Mouse (Mus musculus): ENCODE measurements around the gene B4gat1. TPM values are rescaled to one million over a fixed set of nuclear protein-coding genes. Genes with fewer than 3 reads are reported as not detected.
"Not testable (repeated sequence)": the region's sequence is repeated elsewhere in the genome, so short reads cannot be mapped to it uniquely, and the experiment has no call there.

Gene B4gat1
- polyA plus RNA-seq, 2 experiments = 4.2 to 6.5 TPM

GRCm38 (mm10) chr19:5086533-5086932 lies 47.9 kb downstream of the B4gat1 start:
- not testable (repeated sequence) for DNase-seq (ENCODE audit: low read depth in 3 of 3, low spot score in 3 of 3); H3K4me2 ChIP-seq (ENCODE audit: low read depth); ATAC-seq (ENCODE audit: insufficient read depth); H3K27ac ChIP-seq; H3K9me3 ChIP-seq (ENCODE audit: control insufficient read depth, low read length); H3K9ac ChIP-seq (replicated peaks); H3K4me3 ChIP-seq (ENCODE audit: insufficient read depth in 1 of 2, low read depth in 2 of 2, low read length in 2 of 2); H3K36me3 ChIP-seq (replicated peaks; ENCODE audit: control insufficient read depth, insufficient read depth, low read depth)
- 40% methylated on average over 4 of the region's 4 CpGs for WGBS (ENCODE audit: insufficient replicate concordance)
- TF ChIP-seq CTCF (IDR thresholded peaks at IDR 0.05; ENCODE audit: low read depth) = peak; percentile 34
- Histone ChIP-seq H3K27me3 (ENCODE audit: control insufficient read depth, insufficient read depth, low read length) (peaks cover 50% of the 10 kb centered on the region), H3K4me1 (replicated peaks; ENCODE audit: control insufficient read depth in 2 of 2, insufficient read depth in 2 of 2, low read length in 1 of 2) (peaks cover 10% of the 10 kb centered on the region in 2 experiments)

- peak within 1 kb of the TSS; percentile 76 for H3K9ac ChIP-seq (replicated peaks)
- H3K27me3 ChIP-seq (ENCODE audit: control insufficient read depth, insufficient read depth, low read length) = peaks cover 34% of the 10 kb centered on the region
- no peaks in the 10 kb centered on the region for H3K36me3 ChIP-seq (replicated peaks; ENCODE audit: control insufficient read depth, insufficient read depth, low read depth)
- H3K27ac ChIP-seq = peak within 1 kb of the TSS; percentile 77
- H3K4me1 ChIP-seq (replicated peaks; ENCODE audit: control insufficient read depth in 2 of 2, insufficient read depth in 2 of 2, low read length in 1 of 2) = peaks cover 10% of the 10 kb centered on the region in 2 experiments
- H3K9me3 ChIP-seq (ENCODE audit: control insufficient read depth, low read length) = no peaks in the 10 kb centered on the region
- under 1% methylated on average over 58 of the region's 58 CpGs for WGBS (ENCODE audit: insufficient replicate concordance)
- TF ChIP-seq CTCF (IDR thresholded peaks at IDR 0.05; ENCODE audit: low read depth) = peak; percentile 78
- no peak for TF ChIP-seq EP300 (IDR thresholded peaks at IDR 0.05; ENCODE audit: low read depth)
- ATAC-seq (ENCODE audit: insufficient read depth) = peak; percentile 90
- peak; percentile 98 for DNase-seq (ENCODE audit: low read depth in 3 of 3, low spot score in 3 of 3)
- peak within 1 kb of the TSS; percentile 79 to 97 for H3K4me3 ChIP-seq (ENCODE audit: insufficient read depth in 1 of 2, low read depth in 2 of 2, low read length in 2 of 2)
- peak within 1 kb of the TSS; percentile 73 for H3K4me2 ChIP-seq (ENCODE audit: low read depth)
Measured at GRCm38 (mm10) chr19:5087884-5088728, 49.5 kb downstream of the B4gat1 start, which contains the start of gene Yif1a. Gene Yif1a, plus strand, starts transcription at chr19:5088538.

- H3K4me3 ChIP-seq (ENCODE audit: insufficient read depth in 1 of 2, low read depth in 2 of 2, low read length in 2 of 2) = peak overlapping the region; percentile 79 to 97; a peak in 3 of 4 replicates
- WGBS (ENCODE audit: insufficient replicate concordance) = 77% methylated on average over 4 of the region's 4 CpGs
- H3K4me2 ChIP-seq (ENCODE audit: low read depth) = peak overlapping the region; percentile 73
- TF ChIP-seq EP300 (IDR thresholded peaks at IDR 0.05; ENCODE audit: low read depth) (no peak), CTCF (IDR thresholded peaks at IDR 0.05; ENCODE audit: low read depth) (no peak)
- no peak for DNase-seq (ENCODE audit: low read depth in 3 of 3, low spot score in 3 of 3)
- ATAC-seq (ENCODE audit: insufficient read depth) = no peak
- peaks cover 10 to 12% of the 10 kb centered on the region in 2 experiments for H3K4me1 ChIP-seq (replicated peaks; ENCODE audit: control insufficient read depth in 2 of 2, insufficient read depth in 2 of 2, low read length in 1 of 2)
- H3K27ac ChIP-seq = no peak overlapping the region
- no peaks in the 10 kb centered on the region for H3K36me3 ChIP-seq (replicated peaks; ENCODE audit: control insufficient read depth, insufficient read depth, low read depth)
- H3K9ac ChIP-seq (replicated peaks) = no peak overlapping the region
- H3K9me3 ChIP-seq (ENCODE audit: control insufficient read depth, low read length) = no peaks in the 10 kb centered on the region
- H3K27me3 ChIP-seq (ENCODE audit: control insufficient read depth, insufficient read depth, low read length) = peaks cover 22% of the 10 kb centered on the region
Measured at GRCm38 (mm10) chr19:5089324-5089723, 50.7 kb downstream of the B4gat1 start.

Other genes with a start within 250 kb of the B4gat1 start
- 23.8 and 27.9 TPM in 2 replicates for gene Rbm4, start 244.9 kb upstream of the B4gat1 start, polyA plus RNA-seq (2012; rRNA removed)
- gene Rbm4, start 244.9 kb upstream of the B4gat1 start, polyA plus RNA-seq (2014; fragmentation: Nextera tagmentation; extraction: Ambion mirVana) = 22.1 and 24.3 TPM in 2 replicates
- 10.7 and 15.1 TPM in 2 replicates for gene Gm21992, start 227.2 kb upstream of the B4gat1 start, polyA plus RNA-seq (2012; rRNA removed)
- gene Gm21992, start 227.2 kb upstream of the B4gat1 start, polyA plus RNA-seq (2014; fragmentation: Nextera tagmentation; extraction: Ambion mirVana) = 8.6 and 9.5 TPM in 2 replicates
- 23.9 and 27.1 TPM in 2 replicates for gene Rbm14, start 227.2 kb upstream of the B4gat1 start, polyA plus RNA-seq (2012; rRNA removed)
- gene Rbm14, start 227.2 kb upstream of the B4gat1 start, polyA plus RNA-seq (2014; fragmentation: Nextera tagmentation; extraction: Ambion mirVana) = 30.3 and 35.7 TPM in 2 replicates
- 24.0 and 38.1 TPM in 2 replicates for gene Ccs, start 199.5 kb upstream of the B4gat1 start, polyA plus RNA-seq (2012; rRNA removed)
- 35.4 and 41.2 TPM in 2 replicates for gene Ccs, start 199.5 kb upstream of the B4gat1 start, polyA plus RNA-seq (2014; fragmentation: Nextera tagmentation; extraction: Ambion mirVana)
- gene Ccdc87, start 199.5 kb upstream of the B4gat1 start, polyA plus RNA-seq (2012; rRNA removed) = 0.01 and 0.02 TPM in 2 replicates
- not detected in 2 replicates for gene Ccdc87, start 199.5 kb upstream of the B4gat1 start, polyA plus RNA-seq (2014; fragmentation: Nextera tagmentation; extraction: Ambion mirVana)
- 18.5 and 20.8 TPM in 2 replicates for gene Ctsf, start 183.7 kb upstream of the B4gat1 start, polyA plus RNA-seq (2012; rRNA removed)
- 30.6 and 32.8 TPM in 2 replicates for gene Ctsf, start 183.7 kb upstream of the B4gat1 start, polyA plus RNA-seq (2014; fragmentation: Nextera tagmentation; extraction: Ambion mirVana)
- gene Actn3, start 160.9 kb upstream of the B4gat1 start, polyA plus RNA-seq (2012; rRNA removed) = 0.18 and 0.33 TPM in 2 replicates
- gene Actn3, start 160.9 kb upstream of the B4gat1 start, polyA plus RNA-seq (2014; fragmentation: Nextera tagmentation; extraction: Ambion mirVana) = 0.28 TPM in 2 replicates
- gene Zdhhc24, start 160.2 kb upstream of the B4gat1 start, polyA plus RNA-seq (2012; rRNA removed) = 16.5 and 17.2 TPM in 2 replicates
- 6.8 and 6.9 TPM in 2 replicates for gene Zdhhc24, start 160.2 kb upstream of the B4gat1 start, polyA plus RNA-seq (2014; fragmentation: Nextera tagmentation; extraction: Ambion mirVana)
- 1.2 TPM in 2 replicates for gene Bbs1, start 132.2 kb upstream of the B4gat1 start, polyA plus RNA-seq (2012; rRNA removed)
- 0.27 and 0.82 TPM in 2 replicates for gene Bbs1, start 132.2 kb upstream of the B4gat1 start, polyA plus RNA-seq (2014; fragmentation: Nextera tagmentation; extraction: Ambion mirVana)
- gene Dpp3, start 110.5 kb upstream of the B4gat1 start, polyA plus RNA-seq (2012; rRNA removed) = 22.4 and 28.0 TPM in 2 replicates
- gene Dpp3, start 110.5 kb upstream of the B4gat1 start, polyA plus RNA-seq (2014; fragmentation: Nextera tagmentation; extraction: Ambion mirVana) = 37.0 and 39.9 TPM in 2 replicates
- gene Peli3, start 95.7 kb upstream of the B4gat1 start, polyA plus RNA-seq (2012; rRNA removed) = 0.03 and 0.06 TPM in 2 replicates
- 0.24 TPM in 1 of 2 replicates, not detected in the other for gene Peli3, start 95.7 kb upstream of the B4gat1 start, polyA plus RNA-seq (2014; fragmentation: Nextera tagmentation; extraction: Ambion mirVana)
- 17.8 and 31.8 TPM in 2 replicates for gene Mrpl11, start 76.7 kb upstream of the B4gat1 start, polyA plus RNA-seq (2012; rRNA removed)
- 64.7 and 66.2 TPM in 2 replicates for gene Mrpl11, start 76.7 kb upstream of the B4gat1 start, polyA plus RNA-seq (2014; fragmentation: Nextera tagmentation; extraction: Ambion mirVana)
- gene Npas4, start 48.5 kb upstream of the B4gat1 start, polyA plus RNA-seq (2012; rRNA removed) = 0.11 and 0.12 TPM in 2 replicates
- gene Npas4, start 48.5 kb upstream of the B4gat1 start, polyA plus RNA-seq (2014; fragmentation: Nextera tagmentation; extraction: Ambion mirVana) = not detected in 2 replicates
- 2.5 and 3.8 TPM in 2 replicates for gene Slc29a2, start 15.0 kb upstream of the B4gat1 start, polyA plus RNA-seq (2012; rRNA removed)
- gene Slc29a2, start 15.0 kb upstream of the B4gat1 start, polyA plus RNA-seq (2014; fragmentation: Nextera tagmentation; extraction: Ambion mirVana) = 0.76 and 0.96 TPM in 2 replicates
- gene AC124502.3, start 65 bp downstream of the B4gat1 start, polyA plus RNA-seq (2012; rRNA removed) = 0.19 and 0.29 TPM in 2 replicates
- gene AC124502.3, start 65 bp downstream of the B4gat1 start, polyA plus RNA-seq (2014; fragmentation: Nextera tagmentation; extraction: Ambion mirVana) = 0.13 and 0.59 TPM in 2 replicates
- 17.3 and 19.9 TPM in 2 replicates for gene Brms1, start 2.5 kb downstream of the B4gat1 start, polyA plus RNA-seq (2012; rRNA removed)
- gene Brms1, start 2.5 kb downstream of the B4gat1 start, polyA plus RNA-seq (2014; fragmentation: Nextera tagmentation; extraction: Ambion mirVana) = 24.5 and 26.4 TPM in 2 replicates
- 0.42 and 0.54 TPM in 2 replicates for gene Rin1, start 11.7 kb downstream of the B4gat1 start, polyA plus RNA-seq (2012; rRNA removed)
- 0.13 and 0.28 TPM in 2 replicates for gene Rin1, start 11.7 kb downstream of the B4gat1 start, polyA plus RNA-seq (2014; fragmentation: Nextera tagmentation; extraction: Ambion mirVana)
- gene Cd248, start 29.3 kb downstream of the B4gat1 start, polyA plus RNA-seq (2012; rRNA removed) = 1.7 and 2.0 TPM in 2 replicates
- gene Cd248, start 29.3 kb downstream of the B4gat1 start, polyA plus RNA-seq (2014; fragmentation: Nextera tagmentation; extraction: Ambion mirVana) = 2.8 and 3.4 TPM in 2 replicates
- 0.18 and 0.21 TPM in 2 replicates for gene Tmem151a, start 46.7 kb downstream of the B4gat1 start, polyA plus RNA-seq (2012; rRNA removed)
- gene Tmem151a, start 46.7 kb downstream of the B4gat1 start, polyA plus RNA-seq (2014; fragmentation: Nextera tagmentation; extraction: Ambion mirVana) = 0.25 and 0.28 TPM in 2 replicates
- gene Yif1a, start 49.7 kb downstream of the B4gat1 start, polyA plus RNA-seq (2012; rRNA removed) = 34.7 and 37.0 TPM in 2 replicates
- 58.6 and 60.0 TPM in 2 replicates for gene Yif1a, start 49.7 kb downstream of the B4gat1 start, polyA plus RNA-seq (2014; fragmentation: Nextera tagmentation; extraction: Ambion mirVana)
- 0.63 and 1.0 TPM in 2 replicates for gene Cnih2, start 59.7 kb downstream of the B4gat1 start, polyA plus RNA-seq (2012; rRNA removed)
- 0.50 and 0.73 TPM in 2 replicates for gene Cnih2, start 59.7 kb downstream of the B4gat1 start, polyA plus RNA-seq (2014; fragmentation: Nextera tagmentation; extraction: Ambion mirVana)
- 50.6 and 58.8 TPM in 2 replicates for gene Rab1b, start 68.2 kb downstream of the B4gat1 start, polyA plus RNA-seq (2012; rRNA removed)
- gene Rab1b, start 68.2 kb downstream of the B4gat1 start, polyA plus RNA-seq (2014; fragmentation: Nextera tagmentation; extraction: Ambion mirVana) = 76.2 and 84.8 TPM in 2 replicates
- gene Klc2, start 79.7 kb downstream of the B4gat1 start, polyA plus RNA-seq (2012; rRNA removed) = 2.3 and 3.5 TPM in 2 replicates
- 1.3 and 1.6 TPM in 2 replicates for gene Klc2, start 79.7 kb downstream of the B4gat1 start, polyA plus RNA-seq (2014; fragmentation: Nextera tagmentation; extraction: Ambion mirVana)
- gene Pacs1, start 234.3 kb downstream of the B4gat1 start, polyA plus RNA-seq (2012; rRNA removed) = 8.3 and 10.5 TPM in 2 replicates
- 8.2 and 9.9 TPM in 2 replicates for gene Pacs1, start 234.3 kb downstream of the B4gat1 start, polyA plus RNA-seq (2014; fragmentation: Nextera tagmentation; extraction: Ambion mirVana)

Data from liver, embryonic 14.5 days (tissue).